ENCODE assay signal across 24 mouse cellular contexts in genomic region chr1:183194763-183195162, GRCm38 (mm10). TPM values are rescaled to one million over a fixed set of nuclear protein-coding genes. Genes with fewer than 3 reads are reported as not detected.
DNase-seq lines count a peak whose midpoint lies in the region; ATAC-seq and TF ChIP-seq lines count a peak whose summit lies in the region.
"Had no signal": no experiment of that assay in that cellular context is flagged by ENCODE, and none has a peak within 500 bp of the region (broad histone marks: within the 10 kb centered on the region; RNA-seq: fewer than 3 reads in every experiment).

No protein-coding gene starts in this region.

- no peak overlapping the region for H3K27ac ChIP-seq in heart, adult 2 months
- H3K27ac ChIP-seq in midbrain, embryonic 11.5 days (ENCODE audit: low read depth, low read length) = no peak overlapping the region
- H3K27ac ChIP-seq in midbrain, embryonic 10.5 days (replicated peaks) = no peak overlapping the region
- 0 out of 2 replicates have a peak overlapping the region, but pooled peaks have one; percentile 15 for H3K27ac ChIP-seq in limb, embryonic 11.5 days (replicated peaks; ENCODE audit: low read depth, low read length)
- H3K27ac ChIP-seq: forebrain, embryonic 10.5 days; hindbrain, embryonic 14.5 days; layer of hippocampus, adult 2 months; midbrain, embryonic 13.5 days; stomach, postnatal 0 days had no signal

- DNase-seq in heart, adult 11 months = peak; percentile 66
- no peak for DNase-seq in heart, adult 2 months
- peak; percentile 26 for DNase-seq in midbrain, embryonic 11.5 days (ENCODE audit: low spot score, missing footprints)
- no peak for DNase-seq in midbrain, embryonic 10.5 days (ENCODE audit: low spot score)
- no peak for DNase-seq in limb, embryonic 11.5 days (ENCODE audit: low spot score)
- DNase-seq in thymus, adult 18-20 months = no peak
- DNase-seq in adrenal gland, postnatal 36 days = no peak
- DNase-seq: cerebellum, adult 11 months; cerebellum, postnatal 10 days; kidney, adult 8-10 months; kidney, postnatal 25 days; layer of hippocampus, postnatal 36 days; liver, postnatal 0 days; lung, postnatal 10 days; right cerebral cortex, postnatal 14 days; thymus, postnatal 14 days had no signal

- no peak for TF ChIP-seq EP300 in heart, adult 2 months (IDR thresholded peaks at IDR 0.05; ENCODE audit: insufficient read depth, low read depth, low read length)

- no peaks in the 10 kb centered on the region; the same call in 1 of the 2 replicates for H3K4me1 ChIP-seq in heart, adult 2 months (ENCODE audit: control insufficient read depth, insufficient read depth, low read length)
- no peaks in the 10 kb centered on the region for H3K4me1 ChIP-seq in midbrain, embryonic 11.5 days (ENCODE audit: control insufficient read depth, insufficient read depth, low read length)
- H3K4me1 ChIP-seq in midbrain, embryonic 10.5 days = peaks cover 16% of the 10 kb centered on the region
- H3K4me1 ChIP-seq in limb, embryonic 11.5 days (ENCODE audit: control insufficient read depth, insufficient read depth, low read length) = peaks cover 25% of the 10 kb centered on the region

- no peaks in the 10 kb centered on the region for H3K9me3 ChIP-seq in midbrain, embryonic 11.5 days (ENCODE audit: control insufficient read depth, low read length)
- H3K9me3 ChIP-seq in midbrain, embryonic 10.5 days (replicated peaks) = no peaks in the 10 kb centered on the region
- H3K9me3 ChIP-seq in limb, embryonic 11.5 days (ENCODE audit: control insufficient read depth, low read length) = no peaks in the 10 kb centered on the region
- H3K9me3 ChIP-seq: forebrain, embryonic 10.5 days; midbrain, embryonic 13.5 days had no signal

- no peak for TF ChIP-seq CTCF in heart, adult 2 months (IDR thresholded peaks at IDR 0.05)

- 94% methylated on average over 18 of the region's 18 CpGs for WGBS in heart, adult 2 months
- 92% methylated on average over 18 of the region's 18 CpGs for WGBS in midbrain, embryonic 11.5 days
- 94% methylated on average over 18 of the region's 18 CpGs for WGBS in midbrain, embryonic 10.5 days
- WGBS in limb, embryonic 11.5 days = 89% methylated on average over 18 of the region's 18 CpGs

- no peaks in the 10 kb centered on the region for H3K27me3 ChIP-seq in heart, adult 2 months (ENCODE audit: control insufficient read depth, insufficient read depth, low read length)
- H3K27me3 ChIP-seq in midbrain, embryonic 11.5 days (ENCODE audit: control insufficient read depth, insufficient read depth, low read length) = no peaks in the 10 kb centered on the region
- H3K27me3 ChIP-seq in midbrain, embryonic 10.5 days (ENCODE audit: low read depth, poor library complexity, severe bottlenecking) = no peaks in the 10 kb centered on the region
- H3K27me3 ChIP-seq in limb, embryonic 11.5 days (ENCODE audit: control insufficient read depth, insufficient read depth, low read length) = no peaks in the 10 kb centered on the region
- H3K27me3 ChIP-seq: midbrain, embryonic 13.5 days had no signal

- H3K79me2 ChIP-seq in heart, adult 2 months (replicated peaks; ENCODE audit: control insufficient read depth, insufficient read depth, low read length) = no peaks in the 10 kb centered on the region; the same call in 1 of the 2 replicates

- no peak overlapping the region for H3K4me2 ChIP-seq in midbrain, embryonic 11.5 days
- H3K4me2 ChIP-seq in limb, embryonic 11.5 days (ENCODE audit: low read depth, severe bottlenecking) = no peak overlapping the region
- H3K4me2 ChIP-seq: heart, embryonic 11.5 days; hindbrain, embryonic 14.5 days; liver, embryonic 11.5 days; midbrain, embryonic 13.5 days had no signal

- no peak overlapping the region for H3K4me3 ChIP-seq in heart, adult 2 months
- no peak overlapping the region for H3K4me3 ChIP-seq in midbrain, embryonic 11.5 days (ENCODE audit: low read depth, low read length)
- H3K4me3 ChIP-seq in midbrain, embryonic 10.5 days = no peak overlapping the region
- H3K4me3 ChIP-seq in limb, embryonic 11.5 days (ENCODE audit: low read depth, low read length) = no peak overlapping the region
- H3K4me3 ChIP-seq: forebrain, embryonic 10.5 days; midbrain, embryonic 13.5 days had no signal

- no peak for TF ChIP-seq POLR2A in heart, adult 2 months (IDR thresholded peaks at IDR 0.05; ENCODE audit: insufficient read depth, low read depth, low read length)

- no peaks in the 10 kb centered on the region for H3K36me3 ChIP-seq in heart, adult 2 months (ENCODE audit: control insufficient read depth, insufficient read depth, low read length)
- H3K36me3 ChIP-seq in midbrain, embryonic 11.5 days (ENCODE audit: control insufficient read depth, insufficient read depth, low read length) = no peaks in the 10 kb centered on the region
- no peaks in the 10 kb centered on the region for H3K36me3 ChIP-seq in midbrain, embryonic 10.5 days
- H3K36me3 ChIP-seq in limb, embryonic 11.5 days (ENCODE audit: control insufficient read depth, insufficient read depth, low read length) = no peaks in the 10 kb centered on the region
- H3K36me3 ChIP-seq: forebrain, embryonic 10.5 days; midbrain, embryonic 13.5 days had no signal

- intact Hi-C loops in heart, adult 2 months (cut with DNase I) = no loop called here

- no peak for ATAC-seq in midbrain, embryonic 11.5 days (ENCODE audit: low FRiP score)
- no peak for ATAC-seq in limb, embryonic 11.5 days (ENCODE audit: insufficient number of reproducible peaks, low FRiP score, low TSS enrichment, low read depth)
- ATAC-seq: forebrain, embryonic 16.5 days; liver, postnatal 0 days; midbrain, embryonic 13.5 days had no signal

- no peak overlapping the region for H3K9ac ChIP-seq in heart, adult 2 months (ENCODE audit: low read depth, low read length)
- no peak overlapping the region for H3K9ac ChIP-seq in midbrain, embryonic 11.5 days (ENCODE audit: low read length)
- no peak overlapping the region for H3K9ac ChIP-seq in limb, embryonic 11.5 days (ENCODE audit: low read length)
- H3K9ac ChIP-seq: hindbrain, embryonic 14.5 days; liver, postnatal 0 days; midbrain, embryonic 13.5 days had no signal

RNA-seq across cellular contexts. Expression of gene Disp1, which starts 26.6 kb away (rescaled TPM):
- total RNA-seq in heart, adult 2 months (2021) = 1 to 10 TPM; 7.3 to 8.4 TPM
- polyA plus RNA-seq in heart, adult 2 months (2012; rRNA removed) = 10.6 and 12.6 TPM in 2 replicates
- 8.8 and 9.3 TPM in 2 replicates for polyA plus RNA-seq in midbrain, embryonic 11.5 days (2014; fragmentation: Nextera tagmentation; extraction: Ambion mirVana)
- 8.6 and 11.1 TPM in 2 replicates for polyA plus RNA-seq in midbrain, embryonic 10.5 days (2016; fragmentation: Nextera tagmentation; extraction: Ambion mirVana)
- 19.3 and 20.1 TPM in 2 replicates for polyA plus RNA-seq in limb, embryonic 11.5 days (2014; fragmentation: Nextera tagmentation; extraction: Ambion mirVana)
- 10 to 100 TPM; 14.9 to 17.0 TPM for total RNA-seq in adrenal gland, postnatal 36 days (2021)

Comparison
In these comparisons a context has a peak if more than half of its experiments do, and no peak if none do; other contexts are left out.
1. DNase-seq: peak in heart, adult 11 months (single experiment) and midbrain, embryonic 11.5 days (single experiment); none in heart, adult 2 months (0 of 2), midbrain, embryonic 10.5 days (single experiment), limb, embryonic 11.5 days (single experiment), thymus, adult 18-20 months (0 of 2) and adrenal gland, postnatal 36 days (0 of 2).